Mouse (Mus musculus) E14TG2a.4 (cell line): ENCODE results near the gene Urm1.

Experiments
- H3K27me3 ChIP-seq: 2 replicates; pipeline ENCODE4 v1.6.1; 2014; ENCODE audit warnings: low read length, control low read depth; ENCODE audit not compliant: insufficient read depth
- H3K36me3 ChIP-seq: 2 replicates; pipeline ENCODE4 v1.6.1; 2014; ENCODE audit warnings: low read length, control low read depth; ENCODE audit not compliant: insufficient read depth
- H3K4me1 ChIP-seq: replicated peaks from 2 replicates; pipeline ENCODE4 v1.6.1; 2014; ENCODE audit warnings: low read depth, low read length, control low read depth
- H3K4me3 ChIP-seq: replicated peaks from 2 replicates; pipeline ENCODE4 v1.5.1; 2014; ENCODE audit warnings: mild to moderate bottlenecking, low read length
- H3K9me3 ChIP-seq: 2 replicates; pipeline ENCODE4 v1.6.1; 2014; ENCODE audit warnings: low read length, control low read depth
- CTCF ChIP-seq: conservative IDR thresholded peaks from 2 replicates; pipeline ENCODE4 v1.5.1; 2014; ENCODE audit warnings: low read length
- NANOG ChIP-seq: IDR thresholded peaks from 2 replicates; pipeline ENCODE4 v1.6.1; 2014; ENCODE audit warnings: borderline replicate concordance, low read length, mixed read lengths
- POU5F1 ChIP-seq: IDR thresholded peaks from 2 replicates; pipeline ENCODE4 v1.6.1; 2014; ENCODE audit warnings: low read length, borderline replicate concordance

The Urm1 gene

DNA sequence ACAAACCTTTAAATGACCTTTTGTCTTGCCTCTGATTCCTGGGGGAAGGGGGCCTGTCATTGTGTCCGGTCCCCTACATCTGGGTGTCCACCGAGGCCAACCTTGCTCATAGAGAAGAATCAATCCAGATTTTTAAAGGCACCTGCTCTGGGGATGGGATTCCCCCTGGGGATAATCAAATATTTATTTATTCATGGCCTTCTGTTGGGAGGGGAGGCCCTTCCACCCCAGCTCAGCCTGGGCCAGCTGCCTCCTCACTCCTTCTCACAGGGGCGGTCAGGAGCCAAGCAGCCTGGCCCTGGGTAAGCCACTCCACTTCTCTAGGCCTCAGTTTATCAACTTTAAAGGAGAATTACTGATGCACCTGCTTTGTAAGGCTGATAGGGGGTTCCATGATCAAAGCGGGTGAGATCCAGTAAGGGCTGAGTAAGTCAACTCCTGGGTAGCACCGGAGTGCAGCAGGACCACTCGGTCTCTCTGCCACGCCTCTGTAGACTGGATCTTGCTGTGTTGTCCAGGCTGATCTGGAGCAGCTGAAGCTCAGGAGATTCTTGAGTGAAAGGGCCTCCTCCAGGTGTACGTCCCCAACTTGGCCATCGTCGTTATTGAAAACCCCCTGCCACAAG, 35.8 kb downstream of the Urm1 start:
- Histone ChIP-seq H3K9me3 (no peaks in the 10 kb centered on the region), H3K4me3 (no peak overlapping the region), H3K27me3 (peaks cover 36% of the 10 kb centered on the region), H3K4me1 (peaks cover 67% of the 10 kb centered on the region), H3K36me3 (no peaks in the 10 kb centered on the region)
- no peak for TF ChIP-seq NANOG
- no peak for TF ChIP-seq CTCF
- TF ChIP-seq POU5F1: no peak

DNA sequence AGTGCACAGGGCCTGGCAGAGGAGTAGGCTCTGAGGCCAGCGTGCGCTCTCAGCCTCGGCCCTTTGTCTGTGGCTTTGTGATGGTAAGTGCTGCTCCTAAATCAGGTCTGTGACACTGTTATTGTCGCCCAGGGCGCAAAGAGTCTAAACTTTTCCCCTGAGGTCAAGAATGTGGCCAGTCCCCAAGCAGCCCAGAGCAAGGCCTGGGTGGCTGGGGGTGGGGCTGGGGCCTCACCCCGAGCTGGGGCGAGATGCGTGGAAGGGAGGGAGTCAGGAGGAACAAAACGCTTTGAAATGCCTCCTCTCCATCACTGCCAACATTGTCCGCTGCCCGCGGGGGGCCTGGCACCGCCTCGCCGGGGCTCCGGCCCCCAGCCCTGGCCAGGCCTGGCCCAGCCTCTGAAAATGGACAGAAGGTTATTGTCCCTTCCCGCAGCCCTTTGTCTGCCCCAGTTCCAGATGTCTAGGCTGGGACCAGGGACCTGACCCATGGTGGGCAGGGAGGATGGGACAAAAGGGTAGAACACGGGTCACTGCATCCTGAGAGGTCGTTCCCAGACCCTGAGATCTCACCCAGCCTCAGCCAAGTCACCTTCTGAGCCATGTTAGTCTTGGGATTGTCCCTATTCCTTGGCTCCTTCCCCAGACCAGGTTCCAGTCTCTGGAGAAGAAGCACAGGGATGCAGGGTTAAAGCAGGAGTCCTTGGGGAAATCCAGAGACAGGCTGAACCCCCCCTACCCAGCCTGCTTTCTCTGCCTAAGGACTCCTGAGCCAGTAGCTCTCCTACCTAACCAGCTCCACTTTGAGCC, 36.8 kb downstream of the Urm1 start:
- Histone ChIP-seq H3K27me3 (peaks cover 31% of the 10 kb centered on the region), H3K9me3 (no peaks in the 10 kb centered on the region), H3K4me1 (peaks cover 67% of the 10 kb centered on the region), H3K4me3 (peak overlapping the region; percentile 51), H3K36me3 (no peaks in the 10 kb centered on the region)
- TF ChIP-seq NANOG (no peak), POU5F1 (no peak), CTCF (no peak)

DNA sequence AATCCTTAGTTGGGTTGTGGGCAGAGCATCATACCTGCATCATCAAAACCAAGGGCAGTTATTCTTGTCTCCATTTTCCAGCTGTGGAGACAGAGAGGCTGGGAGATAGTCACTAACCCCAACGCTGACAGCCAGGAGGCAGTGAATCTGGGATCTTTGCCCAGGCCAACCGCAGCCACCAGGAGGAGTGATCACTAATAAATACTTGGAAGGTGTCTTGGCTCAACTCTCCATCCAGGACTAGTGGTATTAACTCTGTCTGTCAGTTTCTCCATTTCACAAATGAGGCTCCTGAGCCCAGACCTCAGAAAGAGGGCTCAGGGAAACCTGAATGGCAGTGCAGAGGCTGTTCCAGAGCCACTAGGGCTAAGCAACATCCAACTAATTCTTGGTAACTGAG, 37.5 kb downstream of the Urm1 start:
- Histone ChIP-seq H3K9me3 (no peaks in the 10 kb centered on the region), H3K27me3 (peaks cover 31% of the 10 kb centered on the region), H3K4me1 (peaks cover 67% of the 10 kb centered on the region), H3K36me3 (no peaks in the 10 kb centered on the region), H3K4me3 (no peak overlapping the region)
- TF ChIP-seq NANOG: no peak

DNA sequence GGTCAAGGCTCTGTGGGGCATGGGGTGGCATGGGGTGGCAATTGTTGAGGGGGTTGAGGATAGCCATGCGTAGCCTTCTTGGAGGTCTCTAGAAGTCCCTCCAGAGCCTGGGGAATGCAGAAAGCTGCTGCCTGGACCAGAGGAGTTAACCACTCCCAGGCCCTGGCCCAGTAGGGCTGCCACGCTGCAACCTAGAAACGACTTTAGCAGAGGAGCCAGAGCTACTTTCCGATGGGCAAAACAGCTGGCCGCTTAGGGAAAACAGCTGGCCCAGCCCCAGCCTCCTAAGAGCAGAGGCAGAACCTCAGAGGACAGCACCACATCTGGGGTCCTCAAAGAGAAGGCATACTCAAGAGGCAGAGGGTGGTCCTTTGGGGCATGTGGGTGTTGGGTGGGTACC, 38.1 kb downstream of the Urm1 start:
- peaks cover 31% of the 10 kb centered on the region for H3K27me3 ChIP-seq
- no peaks in the 10 kb centered on the region for H3K9me3 ChIP-seq
- TF ChIP-seq CTCF (no peak), NANOG (no peak), POU5F1 (no peak)
- no peak overlapping the region for H3K4me3 ChIP-seq
- no peaks in the 10 kb centered on the region for H3K36me3 ChIP-seq
- H3K4me1 ChIP-seq: peaks cover 65% of the 10 kb centered on the region

DNA sequence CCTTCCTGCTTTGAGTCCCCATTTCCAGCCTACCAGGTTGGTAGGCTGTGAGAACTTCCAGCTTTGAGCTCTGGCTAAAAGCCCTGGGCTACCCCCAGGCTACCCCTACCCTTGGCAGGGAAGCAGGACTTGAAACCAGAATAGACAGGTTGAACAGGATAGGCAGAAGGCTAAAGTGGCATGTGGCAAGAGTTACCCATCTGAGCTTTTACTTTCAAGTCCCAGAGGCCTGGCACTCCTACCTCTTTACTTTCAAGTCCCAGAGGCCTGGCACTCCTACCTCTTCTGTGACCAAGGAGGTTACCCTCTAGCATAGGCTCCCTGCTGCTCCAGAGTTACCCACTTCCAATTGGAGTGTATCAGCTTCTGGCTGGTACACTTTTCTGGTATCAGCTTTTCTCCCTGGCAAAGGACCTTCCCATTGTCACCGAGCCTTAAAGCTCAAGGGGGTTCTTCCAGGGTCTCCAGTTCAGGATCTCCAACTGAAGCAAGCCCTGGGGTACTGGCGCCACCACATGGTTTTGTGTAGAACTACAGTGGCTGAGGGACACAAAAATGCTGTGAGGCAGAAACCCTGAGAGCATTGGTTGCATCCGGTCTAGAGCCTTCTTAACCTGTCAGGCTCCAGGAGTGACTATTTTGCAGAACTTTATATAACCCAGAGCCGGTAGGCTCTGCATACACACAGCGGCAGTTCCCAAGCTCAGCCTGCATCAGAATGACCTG, 39.0 kb downstream of the Urm1 start:
- no peak overlapping the region for H3K4me3 ChIP-seq

DNA sequence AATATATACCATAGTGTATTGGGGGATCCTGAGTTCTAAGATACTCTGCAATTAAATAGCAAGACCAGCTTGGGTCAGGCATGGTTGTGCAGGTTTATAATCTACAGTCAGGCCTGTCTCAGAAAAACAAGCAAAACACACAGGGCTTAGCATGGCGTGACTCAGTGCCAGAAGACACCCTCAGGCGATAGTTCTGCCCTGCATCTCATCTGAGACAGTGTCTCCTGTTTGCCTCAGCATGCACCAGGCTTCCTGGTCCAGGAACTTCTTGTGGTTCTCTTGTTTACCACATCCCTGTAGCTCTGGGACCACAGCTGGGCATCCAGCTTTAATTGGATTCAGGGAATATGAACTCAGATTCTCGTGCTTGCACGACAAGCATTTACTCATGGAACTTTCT, 45.2 kb downstream of the Urm1 start:
- Histone ChIP-seq H3K9me3 (no peaks in the 10 kb centered on the region), H3K4me1 (peaks cover 10% of the 10 kb centered on the region), H3K36me3 (no peaks in the 10 kb centered on the region), H3K27me3 (peaks cover 30% of the 10 kb centered on the region), H3K4me3 (no peak overlapping the region)
- TF ChIP-seq NANOG (no peak), CTCF (no peak), POU5F1 (no peak)

More for the DNA sequence above, 39.0 kb downstream of the Urm1 start:
- Histone ChIP-seq H3K4me1 (peaks cover 56% of the 10 kb centered on the region), H3K36me3 (no peaks in the 10 kb centered on the region), H3K27me3 (peaks cover 34% of the 10 kb centered on the region), H3K9me3 (no peaks in the 10 kb centered on the region)
- TF ChIP-seq POU5F1 (no peak), CTCF (peak; percentile 99)

DNA sequence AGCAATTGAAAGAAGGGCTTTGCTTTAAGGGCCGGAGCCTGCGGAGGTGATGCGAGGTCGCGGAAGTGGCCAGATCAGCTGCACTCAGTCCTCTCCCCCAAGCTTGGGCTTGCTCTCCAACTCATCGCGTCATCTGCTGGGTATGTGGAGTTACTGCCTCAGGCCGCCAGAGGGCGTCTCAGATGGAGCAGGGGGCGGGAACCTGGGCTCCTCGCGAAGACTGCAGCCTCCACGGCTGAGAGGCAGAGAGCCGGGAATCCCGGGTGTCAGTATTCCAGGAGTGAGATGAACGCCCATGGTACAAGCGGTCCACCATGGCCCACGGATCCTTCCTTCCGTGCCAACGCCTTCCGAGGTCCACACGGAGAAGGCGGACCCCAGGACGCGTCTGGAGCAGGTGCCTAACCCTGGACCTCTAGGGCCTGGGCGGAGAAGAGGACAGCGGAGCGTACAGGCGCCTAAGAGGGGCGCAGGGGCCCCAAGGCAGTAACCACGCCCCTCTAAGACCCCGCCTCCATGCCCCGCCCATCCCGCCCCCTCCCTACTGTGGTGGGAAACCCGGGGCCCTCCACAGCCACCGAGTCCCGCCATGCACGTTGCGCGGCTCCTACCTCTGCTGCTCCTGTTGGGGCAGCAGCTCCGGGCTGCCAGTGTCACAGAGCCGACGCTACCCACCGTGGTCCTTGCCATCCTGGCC, 49.2 kb downstream of the Urm1 start, which contains the start of gene Cercam:
Gene Cercam, plus strand, starts transcription at position 216 of the 697 bp plus-strand sequence.
- H3K36me3 ChIP-seq: peaks cover 21% of the 10 kb centered on the region
- H3K9me3 ChIP-seq: no peaks in the 10 kb centered on the region
- peak within 1 kb of the TSS; percentile 86 for H3K4me3 ChIP-seq
- TF ChIP-seq CTCF: peak; percentile 87
- TF ChIP-seq NANOG: no peak
- peaks cover 30% of the 10 kb centered on the region for H3K27me3 ChIP-seq
- peaks cover 21% of the 10 kb centered on the region for H3K4me1 ChIP-seq
